Mouse (Mus musculus): ENCODE results near the gene Rbbp7.
"Not testable (repeated sequence)": the region's sequence is repeated elsewhere in the genome, so short reads cannot be mapped to it uniquely, and the experiment has no call there.

Gene Rbbp7

DNA sequence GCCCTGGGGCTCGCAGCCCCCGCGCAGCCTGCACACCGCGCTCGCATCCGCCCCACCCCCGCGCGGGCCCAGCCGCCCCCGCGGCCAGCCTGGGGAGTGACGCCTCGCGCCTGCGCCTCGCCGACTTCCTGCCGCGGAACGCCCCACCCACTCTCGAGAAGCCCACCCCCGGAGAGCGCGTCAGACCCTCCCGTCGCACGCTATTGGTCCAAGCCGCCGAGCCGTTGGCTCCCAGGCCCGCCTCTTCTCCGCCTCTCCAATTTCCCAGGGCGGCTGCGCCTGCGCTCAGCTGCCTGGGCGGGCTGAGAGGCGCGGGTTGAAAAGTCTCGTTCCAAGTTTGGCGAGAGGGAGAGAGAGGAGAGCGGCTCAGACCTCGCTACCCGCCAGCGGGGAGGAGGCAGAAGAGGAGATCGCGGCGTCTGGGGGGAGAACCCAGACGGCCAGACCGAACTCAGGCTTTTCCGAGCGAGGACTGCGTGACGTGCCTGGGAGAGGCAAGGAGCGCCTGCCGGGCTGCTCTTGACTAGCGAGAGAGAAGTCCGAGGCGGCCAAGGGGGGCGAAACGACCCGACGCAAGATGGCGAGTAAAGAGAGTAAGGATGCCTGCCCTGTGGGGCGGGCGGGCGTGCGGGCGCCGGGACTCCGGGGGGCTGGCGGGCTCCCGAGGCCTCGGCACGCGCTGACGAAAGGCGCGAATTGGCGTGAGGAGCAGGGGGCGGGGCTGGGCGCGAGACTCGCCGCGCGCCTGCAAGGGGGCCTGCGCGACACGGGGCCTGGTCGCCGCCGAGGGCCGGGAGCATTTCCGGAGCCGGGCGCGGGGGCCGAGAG is at the start of gene Rbbp7:
Gene Rbbp7, plus strand, starts transcription at position 288 of the 828 bp plus-strand sequence.
- DNase-seq (ENCODE audit: low spot score in 2 of 2) = peak; percentile 82 to 86

DNA sequence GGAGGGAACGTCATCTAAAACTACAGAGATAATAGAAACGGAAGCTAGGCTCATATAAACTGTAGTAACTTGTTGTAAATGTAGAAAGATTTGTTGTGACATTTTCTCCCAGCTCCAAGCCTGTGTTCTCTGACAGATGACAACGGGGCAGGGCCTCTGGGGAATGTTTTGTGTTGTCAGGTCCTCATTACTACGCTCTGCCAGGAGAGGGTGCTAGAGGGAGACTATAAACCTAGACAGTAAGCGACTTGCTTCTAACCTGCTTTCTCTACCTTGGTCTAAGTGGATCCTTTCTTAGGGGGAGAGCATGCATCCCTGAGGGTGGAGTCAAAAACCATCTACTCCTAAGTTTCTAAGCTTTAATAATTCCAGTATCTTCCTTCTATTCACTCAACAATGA is 42.4 kb upstream of the Rbbp7 start:
- no peak for DNase-seq (ENCODE audit: low spot score in 2 of 2)

DNA sequence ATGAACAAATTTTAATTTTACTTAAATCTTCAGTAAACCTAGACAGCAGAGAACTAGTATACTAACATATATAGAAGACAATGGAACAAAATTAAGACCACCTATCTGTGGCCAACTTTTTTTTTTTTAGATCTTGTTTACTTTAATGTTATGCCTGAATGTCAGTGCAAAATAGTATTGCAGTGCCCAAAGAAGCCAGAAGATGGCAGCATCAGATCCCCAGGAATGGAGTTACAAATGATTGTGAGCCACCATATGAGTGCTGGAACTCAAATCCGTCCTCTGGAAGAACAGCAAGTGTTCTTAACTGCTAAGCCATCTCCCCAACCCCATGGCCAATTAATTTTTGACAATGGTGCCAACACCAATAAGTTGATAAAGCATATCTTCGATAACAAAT is 40.6 kb upstream of the Rbbp7 start:
- no peak for DNase-seq (ENCODE audit: low spot score in 2 of 2)

DNA sequence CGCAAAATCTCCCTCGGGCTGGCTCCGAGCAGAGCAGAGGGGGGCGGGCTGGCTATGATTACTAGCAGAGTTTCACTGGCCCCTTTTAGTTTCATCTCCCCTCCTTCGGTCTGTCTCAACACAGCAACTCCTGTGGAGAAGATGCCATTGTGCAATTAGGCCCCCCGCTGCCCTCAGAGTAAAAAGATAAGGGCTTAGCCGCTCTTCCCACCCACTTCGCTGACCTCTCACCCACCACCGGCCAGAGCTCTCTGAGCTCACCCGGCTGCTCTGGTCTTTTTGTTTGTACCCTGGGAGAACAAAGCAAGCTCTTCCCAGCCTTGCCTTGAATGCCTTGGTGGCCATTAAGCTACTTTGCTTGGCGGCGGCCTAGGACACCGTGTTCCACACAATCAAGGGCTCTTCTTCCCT is 32.8 kb upstream of the Rbbp7 start:
- no peak for DNase-seq (ENCODE audit: low spot score in 2 of 2)

DNA sequence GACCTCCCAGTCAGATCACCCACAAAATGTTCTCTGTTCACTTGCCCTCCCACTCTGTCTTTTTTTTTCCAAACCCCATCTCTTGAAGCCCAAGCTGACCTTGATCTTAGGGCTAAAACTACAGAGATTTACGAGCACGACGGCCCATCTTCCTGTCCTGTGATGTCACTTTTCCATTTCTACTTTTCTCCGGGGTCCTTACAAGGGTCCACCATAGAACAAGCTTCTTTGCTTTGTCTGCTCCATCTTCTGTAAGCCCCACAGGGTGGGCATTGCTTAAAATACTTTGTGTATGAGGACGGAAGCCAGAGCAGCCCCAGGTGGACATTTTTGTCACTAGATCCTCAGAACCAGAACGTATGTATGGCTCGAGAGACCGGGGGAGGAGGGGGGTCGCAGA is 32.4 kb upstream of the Rbbp7 start:
- no peak for DNase-seq (ENCODE audit: low spot score in 2 of 2)

DNA sequence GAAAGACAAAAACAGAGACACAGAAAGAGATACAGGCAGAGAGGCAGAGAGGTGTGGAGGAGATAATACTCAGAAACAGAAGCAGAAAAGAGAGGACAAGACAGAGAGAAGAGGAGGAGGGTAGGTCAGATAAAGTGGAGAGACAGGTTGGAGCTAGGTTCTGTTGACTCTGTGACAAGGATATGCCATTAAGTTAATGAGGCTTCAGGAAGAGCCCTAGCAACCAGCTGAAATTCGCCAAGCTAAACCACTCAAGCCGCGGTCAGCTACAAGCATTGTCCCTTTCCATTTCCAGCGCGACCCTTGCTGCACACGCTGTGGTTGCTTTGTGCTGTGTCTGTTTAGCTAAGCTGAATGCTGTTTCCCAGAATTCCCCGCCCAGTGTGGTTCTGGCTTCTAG is 32.0 kb upstream of the Rbbp7 start:
- DNase-seq (ENCODE audit: low spot score in 2 of 2) = no peak

GRCm38 (mm10) chrX:162730031-162730430 is 30.2 kb upstream of the Rbbp7 start:
- DNase-seq (ENCODE audit: low spot score in 2 of 2) = no peak

- DNase-seq (ENCODE audit: low spot score in 2 of 2) = peak; percentile 39 to 48
Measured at GRCm38 (mm10) chrX:162734997-162735929, 24.9 kb upstream of the Rbbp7 start.

DNA sequence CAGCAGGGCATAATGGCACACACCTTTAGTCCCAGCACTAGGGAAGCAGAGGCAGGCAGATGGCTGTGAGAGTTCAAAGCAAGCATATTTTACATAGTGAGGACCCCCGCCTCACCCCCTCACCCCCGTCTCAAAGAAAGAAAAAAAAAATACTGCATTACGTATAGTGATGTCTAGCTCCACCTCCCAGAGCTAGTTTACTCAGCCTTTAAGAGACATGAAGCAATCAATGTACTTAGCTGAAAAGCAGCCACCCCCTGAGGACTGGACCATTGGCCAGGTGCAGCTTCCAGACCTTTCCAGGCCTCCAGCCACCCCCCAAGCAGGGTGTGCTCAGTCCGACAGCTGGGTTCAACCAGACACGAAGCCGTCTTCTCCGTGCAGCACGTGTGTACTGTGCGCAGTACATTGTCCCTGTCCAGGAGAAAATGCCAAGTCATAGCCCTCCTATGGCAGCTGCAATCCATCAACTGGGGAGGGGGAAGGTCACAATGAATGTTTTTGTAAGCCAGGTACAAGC is 24.0 kb upstream of the Rbbp7 start:
- DNase-seq (ENCODE audit: low spot score in 2 of 2) = peak in 1 of 2 experiments; percentile 7

DNA sequence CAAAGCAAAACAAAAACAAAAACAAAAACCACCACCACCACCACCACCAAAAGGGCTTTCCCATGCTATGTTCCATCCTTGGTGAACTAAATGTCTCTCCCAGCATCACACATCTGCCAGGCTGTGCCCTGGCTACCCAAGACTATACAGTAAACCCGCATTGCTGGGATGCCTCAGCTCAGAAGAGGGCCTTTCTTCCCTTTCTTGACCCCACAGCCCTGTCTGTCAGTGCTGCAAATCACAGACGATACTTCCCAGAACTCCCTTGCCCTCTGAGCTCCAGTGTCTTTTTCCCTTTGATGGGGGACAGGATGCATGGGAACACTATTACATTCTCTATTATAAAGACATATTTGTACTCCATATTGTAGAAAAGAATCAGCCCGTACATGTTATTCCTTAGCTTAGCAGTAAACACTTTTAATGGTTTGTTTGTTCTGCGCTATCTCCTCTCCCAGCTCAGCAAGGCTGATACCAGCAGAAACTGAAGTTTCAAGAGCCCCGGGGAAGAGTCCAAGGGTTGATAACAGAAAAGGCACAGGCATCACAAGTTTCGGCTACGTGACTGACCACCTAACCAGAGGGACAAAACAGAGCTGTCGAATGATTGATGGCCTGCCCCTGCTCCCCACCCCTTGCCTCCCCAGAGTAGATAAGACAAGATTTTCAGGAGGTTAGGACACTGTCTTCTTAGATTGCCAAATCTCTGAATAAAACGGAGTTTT is 11.3 kb upstream of the Rbbp7 start:
- no peak for DNase-seq (ENCODE audit: low spot score in 2 of 2)

- DNase-seq (ENCODE audit: low spot score in 2 of 2) = no peak
Measured at GRCm38 (mm10) chrX:162752418-162752817, 7.8 kb upstream of the Rbbp7 start.

- DNase-seq (ENCODE audit: low spot score in 2 of 2) = no peak
Measured at GRCm38 (mm10) chrX:162754314-162754713, 5.9 kb upstream of the Rbbp7 start.

- DNase-seq (ENCODE audit: low spot score in 2 of 2) = no peak
Measured at GRCm38 (mm10) chrX:162756058-162756457, 4.1 kb upstream of the Rbbp7 start.

GRCm38 (mm10) chrX:162759251-162760114 is 719 bp upstream of the Rbbp7 start:
- peak; percentile 14 to 29 for DNase-seq (ENCODE audit: low spot score in 2 of 2)

- peak; percentile 4 to 10 for DNase-seq (ENCODE audit: low spot score in 2 of 2)
Measured at GRCm38 (mm10) chrX:162760958-162761515, 835 bp downstream of the Rbbp7 start.

- DNase-seq (ENCODE audit: low spot score in 2 of 2) = no peak
Measured at GRCm38 (mm10) chrX:162761716-162762395, 1.7 kb downstream of the Rbbp7 start.

GRCm38 (mm10) chrX:162770726-162771125 is 10.5 kb downstream of the Rbbp7 start:
- no peak for DNase-seq (ENCODE audit: low spot score in 2 of 2)

DNA sequence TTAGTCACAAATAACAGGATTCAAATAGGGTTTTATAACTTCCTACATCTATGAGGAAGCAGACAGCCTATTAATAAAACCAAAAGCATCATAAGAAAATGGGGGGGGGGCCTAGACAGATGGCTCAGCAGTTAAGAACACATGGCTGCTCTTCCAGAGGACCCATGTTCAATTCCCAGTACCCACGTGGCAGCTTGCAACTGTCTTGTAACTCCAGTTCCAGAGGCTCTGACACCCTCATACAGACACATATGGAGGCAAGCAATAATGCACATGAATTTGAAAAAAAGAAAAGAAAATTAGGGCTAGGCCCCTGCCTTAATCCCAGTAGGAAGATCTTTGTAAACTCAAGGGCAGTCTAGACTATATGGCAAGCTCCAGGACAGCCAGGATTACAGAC is 28.2 kb downstream of the Rbbp7 start:
- no peak for DNase-seq (ENCODE audit: low spot score in 2 of 2)

- not testable (repeated sequence) for DNase-seq (ENCODE audit: low spot score in 2 of 2)
Measured at GRCm38 (mm10) chrX:162791392-162791791, 31.2 kb downstream of the Rbbp7 start.

GRCm38 (mm10) chrX:162800371-162800770 is 40.2 kb downstream of the Rbbp7 start:
- DNase-seq (ENCODE audit: low spot score in 2 of 2) = peak; percentile 6 to 17

All from frontal cortex, postnatal 14 days (tissue).